Mouse (Mus musculus): ENCODE results near the gene Qsox1. TPM values are rescaled to one million over a fixed set of nuclear protein-coding genes. Genes with fewer than 3 reads are reported as not detected.

Gene Qsox1
- 113 and 116 TPM in 2 replicates for polyA plus RNA-seq (2012; rRNA removed)

DNA sequence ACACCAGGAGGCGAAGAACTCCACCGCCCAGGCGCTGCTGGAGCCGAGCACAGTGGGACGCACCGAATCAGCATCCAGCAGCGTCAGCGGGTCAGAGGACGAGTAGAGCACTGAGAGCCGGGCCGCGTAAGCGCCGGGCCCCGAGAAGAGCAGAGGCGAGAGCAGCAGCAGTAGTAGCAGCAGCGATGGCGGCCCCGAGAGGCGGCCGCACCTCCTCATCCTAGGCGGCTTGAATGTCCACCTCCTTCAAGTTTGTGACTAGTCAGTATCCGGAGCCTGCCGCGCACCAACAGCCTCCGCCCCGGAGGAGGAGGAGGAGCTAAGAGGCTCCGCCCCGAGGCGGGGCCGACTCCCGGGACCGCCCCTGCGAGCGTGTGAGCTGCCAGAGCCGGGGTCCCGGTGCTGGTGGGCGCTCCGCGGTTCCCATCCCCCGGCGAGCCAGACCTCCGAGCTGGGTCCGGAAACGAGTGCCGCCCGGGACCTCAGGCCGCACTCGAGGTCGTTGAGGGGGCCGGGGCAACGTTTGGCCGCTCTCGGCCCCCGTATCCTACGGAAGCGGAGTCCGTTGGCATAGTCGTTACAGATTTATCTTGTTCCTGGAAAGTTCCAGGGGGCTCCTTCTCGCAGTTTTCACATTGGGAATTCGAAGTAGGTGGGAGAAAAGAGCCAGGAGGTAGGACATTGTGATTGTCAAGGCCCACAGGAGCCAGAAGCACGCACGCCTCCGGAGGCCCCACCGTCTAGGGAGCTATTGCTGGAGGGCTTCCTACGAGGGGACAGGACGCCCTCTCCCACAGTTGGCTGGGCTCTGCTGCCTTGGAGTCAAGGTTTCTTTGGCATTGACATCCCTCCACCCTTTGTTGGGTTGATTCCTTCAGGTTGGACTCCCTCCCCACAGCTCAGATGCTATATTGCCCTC is at the start of gene Qsox1:
Qsox1 (minus strand) TSS at position 309 of the 919 bp plus-strand sequence.
- TF ChIP-seq CTCF (IDR thresholded peaks at IDR 0.05; ENCODE audit: control insufficient read depth, insufficient read depth, insufficient replicate concordance, low read depth, low read length) (no peak), POLR2A (IDR thresholded peaks at IDR 0.05; ENCODE audit: control insufficient read depth, low read depth, low read length) (peak; percentile 84)
- Histone ChIP-seq H3K27me3 (ENCODE audit: control insufficient read depth, insufficient read depth, low read length) (no peaks in the 10 kb centered on the region), H3K4me3 (ENCODE audit: control insufficient read depth, low read depth, low read length) (peak within 1 kb of the TSS; percentile 93), H3K27ac (ENCODE audit: control insufficient read depth, insufficient read depth, low read depth, low read length) (peak within 1 kb of the TSS; percentile 96), H3K4me1 (ENCODE audit: control insufficient read depth, insufficient read depth, low read length) (peaks cover 9% of the 10 kb centered on the region), H3K36me3 (ENCODE audit: control insufficient read depth, insufficient read depth, low read length) (no peaks in the 10 kb centered on the region; the same call in none of the 2 replicates)

DNA sequence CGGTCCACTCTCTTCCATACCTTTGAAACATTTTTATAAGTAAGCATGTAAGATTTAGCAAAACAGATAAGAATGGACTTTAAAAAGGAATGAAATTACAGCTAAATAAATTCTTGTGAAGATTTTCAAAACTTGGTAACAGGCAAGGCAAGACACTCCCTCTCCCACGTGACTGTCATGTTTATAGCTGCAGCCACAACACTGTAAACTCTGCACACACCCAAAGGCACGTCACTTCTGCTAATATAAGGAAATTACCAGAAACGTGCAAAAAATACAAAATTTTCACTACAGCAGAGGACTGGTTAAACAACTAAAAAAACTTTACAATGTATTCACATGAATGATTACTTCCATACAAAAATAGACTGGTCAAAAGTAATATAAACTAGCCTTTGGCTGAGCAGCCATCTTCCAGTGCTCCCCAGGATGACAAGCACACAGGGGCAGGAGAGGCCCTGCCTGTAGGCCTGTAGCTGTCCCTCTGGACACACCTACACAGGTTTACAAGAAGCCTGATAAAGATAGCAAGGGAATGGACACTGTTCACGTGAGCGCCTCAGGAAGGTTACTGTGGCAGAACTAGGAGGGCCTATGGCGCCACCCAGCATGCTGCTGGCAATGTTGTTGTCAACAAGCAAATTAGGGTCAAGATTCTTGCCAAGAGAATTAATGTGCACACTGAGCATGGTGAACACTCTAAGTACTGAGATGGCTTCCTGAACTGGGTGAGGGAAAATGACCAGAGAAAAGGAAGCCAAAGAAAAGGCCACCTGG is 42.4 kb upstream of the Qsox1 start:
- no peak for TF ChIP-seq POLR2A (IDR thresholded peaks at IDR 0.05; ENCODE audit: control insufficient read depth, low read depth, low read length)
- no peak for TF ChIP-seq CTCF (IDR thresholded peaks at IDR 0.05; ENCODE audit: control insufficient read depth, insufficient read depth, insufficient replicate concordance, low read depth, low read length)
- no peak overlapping the region for H3K4me3 ChIP-seq (ENCODE audit: control insufficient read depth, low read depth, low read length)
- H3K27ac ChIP-seq (ENCODE audit: control insufficient read depth, insufficient read depth, low read depth, low read length), result no peak overlapping the region
- H3K4me1 ChIP-seq (ENCODE audit: control insufficient read depth, insufficient read depth, low read length), result no peaks in the 10 kb centered on the region
- H3K27me3 ChIP-seq (ENCODE audit: control insufficient read depth, insufficient read depth, low read length), result no peaks in the 10 kb centered on the region
- H3K36me3 ChIP-seq (ENCODE audit: control insufficient read depth, insufficient read depth, low read length), result no peaks in the 10 kb centered on the region; the same call in 1 of the 2 replicates

DNA sequence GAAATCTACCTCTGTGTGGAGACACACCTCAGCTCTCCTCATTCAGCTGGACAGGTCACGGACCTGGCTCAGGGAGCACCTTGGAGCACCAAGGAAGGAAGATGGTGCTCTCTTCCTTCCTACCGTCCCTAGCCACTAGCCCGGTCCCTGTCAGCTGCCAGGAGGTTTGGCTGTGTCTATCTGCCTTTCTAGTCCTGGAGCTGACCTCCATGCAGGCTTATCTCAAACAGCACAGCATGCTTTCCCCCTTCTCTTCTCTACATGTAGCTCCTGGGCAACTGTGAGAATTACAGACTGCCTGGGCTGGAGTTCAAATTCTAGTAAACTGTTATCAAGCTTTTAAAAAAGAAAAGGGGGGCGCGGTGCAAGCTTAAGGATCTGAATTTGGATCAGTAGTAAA is 40.3 kb upstream of the Qsox1 start:
- no peaks in the 10 kb centered on the region; the same call in 1 of the 2 replicates for H3K36me3 ChIP-seq (ENCODE audit: control insufficient read depth, insufficient read depth, low read length)
- no peaks in the 10 kb centered on the region for H3K27me3 ChIP-seq (ENCODE audit: control insufficient read depth, insufficient read depth, low read length)
- no peaks in the 10 kb centered on the region for H3K4me1 ChIP-seq (ENCODE audit: control insufficient read depth, insufficient read depth, low read length)
- no peak overlapping the region for H3K27ac ChIP-seq (ENCODE audit: control insufficient read depth, insufficient read depth, low read depth, low read length)
- TF ChIP-seq POLR2A (IDR thresholded peaks at IDR 0.05; ENCODE audit: control insufficient read depth, low read depth, low read length) (no peak), CTCF (IDR thresholded peaks at IDR 0.05; ENCODE audit: control insufficient read depth, insufficient read depth, insufficient replicate concordance, low read depth, low read length) (no peak)
- H3K4me3 ChIP-seq (ENCODE audit: control insufficient read depth, low read depth, low read length), result no peak overlapping the region

GRCm38 (mm10) chr1:155844235-155844634 is 31.5 kb upstream of the Qsox1 start:
- no peak overlapping the region for H3K27ac ChIP-seq (ENCODE audit: control insufficient read depth, insufficient read depth, low read depth, low read length)
- H3K4me3 ChIP-seq (ENCODE audit: control insufficient read depth, low read depth, low read length), result no peak overlapping the region
- no peak for TF ChIP-seq CTCF (IDR thresholded peaks at IDR 0.05; ENCODE audit: control insufficient read depth, insufficient read depth, insufficient replicate concordance, low read depth, low read length)
- no peak for TF ChIP-seq POLR2A (IDR thresholded peaks at IDR 0.05; ENCODE audit: control insufficient read depth, low read depth, low read length)
- H3K36me3 ChIP-seq (ENCODE audit: control insufficient read depth, insufficient read depth, low read length), result no peaks in the 10 kb centered on the region
- H3K27me3 ChIP-seq (ENCODE audit: control insufficient read depth, insufficient read depth, low read length), result no peaks in the 10 kb centered on the region
- H3K4me1 ChIP-seq (ENCODE audit: control insufficient read depth, insufficient read depth, low read length), result no peaks in the 10 kb centered on the region

DNA sequence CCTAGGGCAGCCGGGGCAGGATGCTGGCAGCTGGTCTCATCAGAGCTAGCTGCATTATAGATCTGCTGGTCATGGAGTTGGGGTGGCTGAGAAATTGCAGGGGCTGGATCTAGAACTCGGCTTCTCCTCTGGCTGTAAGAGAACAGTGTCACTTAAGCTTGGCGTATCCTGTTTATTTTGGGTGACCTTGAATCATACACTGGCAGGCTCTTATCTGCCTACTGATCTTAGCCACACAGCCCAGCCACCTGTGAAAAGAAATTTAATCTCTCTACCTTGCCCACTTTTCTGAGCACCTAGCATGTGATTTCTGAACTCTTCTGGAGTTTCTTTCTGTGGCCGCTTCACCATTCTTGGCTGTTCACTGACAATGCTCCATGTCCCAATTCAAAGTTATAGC is 30.8 kb upstream of the Qsox1 start:
- no peak overlapping the region for H3K27ac ChIP-seq (ENCODE audit: control insufficient read depth, insufficient read depth, low read depth, low read length)
- no peak for TF ChIP-seq POLR2A (IDR thresholded peaks at IDR 0.05; ENCODE audit: control insufficient read depth, low read depth, low read length)
- TF ChIP-seq CTCF (IDR thresholded peaks at IDR 0.05; ENCODE audit: control insufficient read depth, insufficient read depth, insufficient replicate concordance, low read depth, low read length), result no peak
- no peak overlapping the region for H3K4me3 ChIP-seq (ENCODE audit: control insufficient read depth, low read depth, low read length)
- H3K4me1 ChIP-seq (ENCODE audit: control insufficient read depth, insufficient read depth, low read length), result no peaks in the 10 kb centered on the region
- no peaks in the 10 kb centered on the region for H3K27me3 ChIP-seq (ENCODE audit: control insufficient read depth, insufficient read depth, low read length)
- H3K36me3 ChIP-seq (ENCODE audit: control insufficient read depth, insufficient read depth, low read length), result no peaks in the 10 kb centered on the region

DNA sequence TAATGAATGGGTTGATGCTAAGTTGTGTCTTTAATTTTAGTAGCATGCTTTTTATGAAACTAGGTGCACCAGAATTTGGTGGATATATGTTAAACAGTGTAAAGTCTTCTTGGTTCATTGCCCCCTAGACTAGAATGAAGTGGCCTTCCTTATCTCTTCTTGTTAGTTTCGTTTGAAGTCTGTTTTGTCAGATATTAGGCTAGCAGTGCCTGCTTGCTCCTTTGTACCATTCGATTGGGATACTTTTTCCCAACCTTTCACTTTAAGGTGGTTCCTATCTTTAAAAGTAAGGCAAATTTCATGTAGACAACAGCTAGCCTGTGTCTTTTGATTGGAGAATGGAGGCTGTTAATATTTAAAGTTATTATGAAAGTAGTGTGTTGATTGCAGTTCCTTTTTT is 23.0 kb upstream of the Qsox1 start:
- H3K27ac ChIP-seq (ENCODE audit: control insufficient read depth, insufficient read depth, low read depth, low read length), result no peak overlapping the region
- H3K4me3 ChIP-seq (ENCODE audit: control insufficient read depth, low read depth, low read length), result no peak overlapping the region
- H3K4me1 ChIP-seq (ENCODE audit: control insufficient read depth, insufficient read depth, low read length), result no peaks in the 10 kb centered on the region
- TF ChIP-seq CTCF (IDR thresholded peaks at IDR 0.05; ENCODE audit: control insufficient read depth, insufficient read depth, insufficient replicate concordance, low read depth, low read length) (no peak), POLR2A (IDR thresholded peaks at IDR 0.05; ENCODE audit: control insufficient read depth, low read depth, low read length) (no peak)
- H3K27me3 ChIP-seq (ENCODE audit: control insufficient read depth, insufficient read depth, low read length), result no peaks in the 10 kb centered on the region
- H3K36me3 ChIP-seq (ENCODE audit: control insufficient read depth, insufficient read depth, low read length), result no peaks in the 10 kb centered on the region; the same call in 1 of the 2 replicates

GRCm38 (mm10) chr1:155833610-155834009 is 20.9 kb upstream of the Qsox1 start:
- Histone ChIP-seq H3K4me1 (ENCODE audit: control insufficient read depth, insufficient read depth, low read length) (no peaks in the 10 kb centered on the region), H3K4me3 (ENCODE audit: control insufficient read depth, low read depth, low read length) (no peak overlapping the region), H3K27ac (ENCODE audit: control insufficient read depth, insufficient read depth, low read depth, low read length) (no peak overlapping the region), H3K36me3 (ENCODE audit: control insufficient read depth, insufficient read depth, low read length) (no peaks in the 10 kb centered on the region; the same call in 1 of the 2 replicates), H3K27me3 (ENCODE audit: control insufficient read depth, insufficient read depth, low read length) (no peaks in the 10 kb centered on the region)
- no peak for TF ChIP-seq CTCF (IDR thresholded peaks at IDR 0.05; ENCODE audit: control insufficient read depth, insufficient read depth, insufficient replicate concordance, low read depth, low read length)
- no peak for TF ChIP-seq POLR2A (IDR thresholded peaks at IDR 0.05; ENCODE audit: control insufficient read depth, low read depth, low read length)

Data from testis, adult 2 months (tissue).